Comparison of ENCODE assay signal across 15 mouse cellular contexts in genomic region chr3:103641301-103641700, GRCm38 (mm10). TPM values are rescaled to one million over a fixed set of nuclear protein-coding genes. Genes with fewer than 3 reads are reported as not detected.
DNase-seq lines count a peak whose midpoint lies in the region; ATAC-seq and TF ChIP-seq lines count a peak whose summit lies in the region.
"Had no signal": no experiment of that assay in that cellular context is flagged by ENCODE, and none has a peak within 500 bp of the region (broad histone marks: within the 10 kb centered on the region; RNA-seq: fewer than 3 reads in every experiment).

No protein-coding gene starts in this region.

- WGBS in kidney, embryonic 16.5 days, result 21% methylated on average over 7 of the region's 7 CpGs
- 42% methylated on average over 7 of the region's 7 CpGs for whole genome bisulfite sequencing in midbrain, embryonic 14.5 days

- no peak for DNase-seq in kidney, adult 8-10 months
- peak; percentile 57 for DNase-seq in brain, embryonic 14.5 days (ENCODE audit: low read depth)
- DNase-seq in midbrain, embryonic 14.5 days, result peak; percentile 21
- DNase-seq in thymus, postnatal 14 days, result peak; percentile 85
- DNase-seq in layer of hippocampus, adult 18-20 months (ENCODE audit: low spot score in 2 of 2), result no peak
- no peak for DNase-seq in right cerebral cortex, postnatal 4 days
- DNase-seq: adrenal gland, postnatal 10 days; embryo, embryonic 11 days; kidney, adult 18-20 months; lung, adult 18-20 months had no signal

- H3K4me1 ChIP-seq in kidney, embryonic 16.5 days (ENCODE audit: insufficient read depth, low read length), result no peaks in the 10 kb centered on the region
- H3K4me1 ChIP-seq in midbrain, embryonic 14.5 days (ENCODE audit: control insufficient read depth, insufficient read depth, low read length), result 0 out of 2 replicates have a peak, but pooled peaks cover 2% of the 10 kb centered on the region
- H3K4me1 ChIP-seq: limb, embryonic 13.5 days; stomach, embryonic 15.5 days had no signal

- TF ChIP-seq POLR2A in brain, embryonic 14.5 days (IDR thresholded peaks at IDR 0.05; ENCODE audit: borderline replicate concordance, extremely low read depth, insufficient read depth, insufficient read length, poor library complexity, severe bottlenecking), result no peak

- H3K36me3 ChIP-seq in kidney, embryonic 16.5 days (ENCODE audit: insufficient read depth, low read length), result no peaks in the 10 kb centered on the region
- no peaks in the 10 kb centered on the region for H3K36me3 ChIP-seq in midbrain, embryonic 14.5 days (ENCODE audit: control insufficient read depth, insufficient read depth, low read length)
- H3K36me3 ChIP-seq: limb, embryonic 13.5 days; stomach, embryonic 15.5 days had no signal

- H3K9me3 ChIP-seq in kidney, embryonic 16.5 days (ENCODE audit: low read length), result no peaks in the 10 kb centered on the region
- H3K9me3 ChIP-seq in midbrain, embryonic 14.5 days (ENCODE audit: control insufficient read depth, low read length), result no peaks in the 10 kb centered on the region
- H3K9me3 ChIP-seq: limb, embryonic 13.5 days; stomach, embryonic 15.5 days had no signal

- H3K27ac ChIP-seq in kidney, embryonic 16.5 days (ENCODE audit: low read length), result no peak overlapping the region
- 0 out of 2 replicates have a peak overlapping the region, but pooled peaks have one; percentile 20 for H3K27ac ChIP-seq in midbrain, embryonic 14.5 days (replicated peaks; ENCODE audit: low read depth, low read length)
- H3K27ac ChIP-seq: limb, embryonic 13.5 days; stomach, embryonic 15.5 days had no signal

- H3K9ac ChIP-seq in kidney, embryonic 16.5 days (replicated peaks; ENCODE audit: low read length), result no peak overlapping the region
- H3K9ac ChIP-seq in midbrain, embryonic 14.5 days (replicated peaks; ENCODE audit: low read length), result no peak overlapping the region
- H3K9ac ChIP-seq: limb, embryonic 13.5 days; stomach, embryonic 15.5 days had no signal

- no peak for TF ChIP-seq CTCF in brain, embryonic 14.5 days (IDR thresholded peaks at IDR 0.05; ENCODE audit: borderline replicate concordance, extremely low read depth, insufficient read depth, insufficient read length)

- no peak overlapping the region for H3K4me3 ChIP-seq in kidney, embryonic 16.5 days (ENCODE audit: low read length)
- H3K4me3 ChIP-seq in midbrain, embryonic 14.5 days (replicated peaks; ENCODE audit: low read depth, low read length), result no peak overlapping the region
- H3K4me3 ChIP-seq: erythroblast, embryonic 14.5 days; limb, embryonic 13.5 days; stomach, embryonic 15.5 days had no signal

- peaks cover 3% of the 10 kb centered on the region; the same call in 1 of the 2 replicates for H3K27me3 ChIP-seq in kidney, embryonic 16.5 days (ENCODE audit: insufficient read depth, low read length)
- H3K27me3 ChIP-seq in midbrain, embryonic 14.5 days (ENCODE audit: control insufficient read depth, insufficient read depth, low read length), result no peaks in the 10 kb centered on the region
- H3K27me3 ChIP-seq: CH12.LX; limb, embryonic 13.5 days; stomach, embryonic 15.5 days had no signal

- H3K4me2 ChIP-seq in kidney, embryonic 16.5 days (replicated peaks; ENCODE audit: low read depth, low read length), result no peak overlapping the region
- H3K4me2 ChIP-seq in midbrain, embryonic 14.5 days (ENCODE audit: low read length), result no peak overlapping the region
- H3K4me2 ChIP-seq: limb, embryonic 13.5 days; stomach, embryonic 15.5 days had no signal

- ATAC-seq in kidney, embryonic 16.5 days (ENCODE audit: low FRiP score, low TSS enrichment), result peak; percentile 27; the same call in 1 of the 2 replicates
- ATAC-seq in midbrain, embryonic 14.5 days (ENCODE audit: low FRiP score, low TSS enrichment), result no peak

RNA-seq across cellular contexts. Expression of gene Atg4a-ps, which starts 4.6 kb away (rescaled TPM):
- polyA plus RNA-seq in kidney, embryonic 16.5 days (2015; fragmentation: Nextera tagmentation; extraction: Ambion mirVana), result 0.15 and 0.39 TPM in 2 replicates
- 0.04 TPM in 1 of 2 replicates, not detected in the other for polyA plus RNA-seq in brain, embryonic 14.5 days (2012; rRNA removed)
- polyA plus RNA-seq in midbrain, embryonic 14.5 days (2014; fragmentation: Nextera tagmentation; extraction: Ambion mirVana), result 0.20 TPM in 1 of 2 replicates, not detected in the other
- total RNA-seq in layer of hippocampus, adult 18-20 months (2021), result 1 to 10 TPM in 1 of 2 experiments, under 1 TPM in 1; 0.18 to 1.2 TPM
- polyA plus RNA-seq: erythroblast, embryonic 14.5 days had no signal

Comparison
In these comparisons a context has a peak if more than half of its experiments do, and no peak if none do; other contexts are left out.
1. DNase-seq: peak in brain, embryonic 14.5 days (single experiment), midbrain, embryonic 14.5 days (single experiment) and thymus, postnatal 14 days (single experiment); none in kidney, adult 8-10 months (0 of 2), layer of hippocampus, adult 18-20 months (0 of 2) and right cerebral cortex, postnatal 4 days (single experiment).